Mouse (Mus musculus) natural killer cell, adult 2 months (primary cell): ENCODE data around the gene Krt12.

Experiments used
- DNase-seq, 2 experiments: peaks; one replicate each; pipeline ENCODE4 v3.0.0; 2022; ENCODE audit warnings: low spot score in 2 of 2

Gene Krt12

DNA sequence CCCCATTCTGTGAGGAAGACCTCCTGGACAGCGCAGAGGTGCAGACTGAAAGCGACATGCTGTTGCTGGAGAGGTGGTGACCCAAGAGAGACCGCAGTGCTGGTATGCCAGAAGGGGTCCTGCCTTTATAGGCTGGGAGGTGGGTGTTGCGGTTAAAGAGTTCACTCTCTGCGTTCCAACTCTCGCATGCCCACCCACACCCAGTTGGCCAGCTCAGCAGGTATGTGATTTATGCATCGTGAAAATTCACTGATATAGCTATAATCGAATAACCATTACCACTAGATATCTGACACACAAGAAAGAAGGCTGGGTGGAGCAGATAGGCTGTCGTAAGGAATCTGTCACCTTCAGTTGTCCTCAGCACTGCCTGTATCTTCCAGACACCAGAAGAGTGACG is at the start of gene Krt12:
Gene Krt12, minus strand, starts transcription at position 101 of the 400 bp plus-strand sequence.
- DNase-seq: no peak

DNA sequence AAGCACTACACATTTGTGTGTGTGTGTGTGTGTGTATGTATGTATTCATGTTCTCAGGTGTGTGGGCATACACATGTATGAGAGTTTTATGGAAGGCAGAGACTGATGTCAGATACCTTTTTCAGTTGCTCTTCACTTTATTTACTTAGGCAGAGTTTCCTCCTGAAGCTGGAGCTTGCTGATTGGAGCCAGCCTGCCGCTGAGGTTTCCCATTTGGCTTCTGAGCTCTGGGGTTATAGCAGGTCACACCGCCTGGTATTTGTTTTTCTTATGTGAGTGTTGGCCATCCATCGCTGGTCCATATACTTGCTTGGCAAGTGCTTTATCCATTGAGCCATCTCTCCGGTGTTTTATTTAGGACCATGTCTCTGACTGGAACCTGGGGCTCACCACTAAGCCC is 47.2 kb upstream of the Krt12 start:
- DNase-seq: no peak

DNA sequence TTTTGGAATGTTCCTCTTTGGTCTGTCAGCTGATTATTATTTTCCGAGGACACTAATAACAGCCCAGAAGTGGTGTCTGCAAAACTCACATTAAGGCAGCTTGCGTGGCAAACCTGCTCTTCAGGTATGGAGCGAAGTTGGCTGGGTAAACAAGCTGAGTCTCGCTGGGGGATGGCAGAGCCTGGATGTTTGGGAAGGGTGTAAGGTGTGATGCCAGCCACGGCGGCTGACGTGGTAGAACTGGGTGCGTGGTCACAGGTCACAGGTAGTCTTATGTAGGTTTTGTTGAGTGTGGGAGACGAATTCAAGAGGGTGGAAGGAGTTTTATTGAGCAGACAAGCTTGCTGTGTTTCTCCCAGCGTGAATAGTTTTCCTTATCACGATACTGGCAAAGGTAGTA is 46.5 kb upstream of the Krt12 start:
- DNase-seq: no peak

DNA sequence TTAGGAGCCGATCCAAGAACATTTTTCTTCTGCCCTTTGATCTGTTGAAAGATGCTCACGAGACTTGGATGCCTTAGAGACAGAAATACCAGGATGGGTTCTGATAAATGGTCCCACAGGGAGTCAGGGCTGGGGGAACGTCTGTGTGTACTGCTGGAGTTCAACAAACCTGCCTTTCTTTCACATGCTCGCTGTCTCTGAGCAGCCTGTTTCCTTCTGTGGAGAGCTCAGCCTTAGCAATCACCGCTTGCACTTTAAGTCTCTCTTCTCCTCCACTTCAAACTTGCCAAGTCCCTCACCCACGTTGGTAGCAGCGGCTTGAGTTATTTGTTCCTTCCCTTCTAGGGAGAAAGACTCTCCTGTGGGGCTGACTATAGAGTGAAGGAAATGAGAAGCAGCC is 44.3 kb upstream of the Krt12 start:
- DNase-seq: no peak

DNA sequence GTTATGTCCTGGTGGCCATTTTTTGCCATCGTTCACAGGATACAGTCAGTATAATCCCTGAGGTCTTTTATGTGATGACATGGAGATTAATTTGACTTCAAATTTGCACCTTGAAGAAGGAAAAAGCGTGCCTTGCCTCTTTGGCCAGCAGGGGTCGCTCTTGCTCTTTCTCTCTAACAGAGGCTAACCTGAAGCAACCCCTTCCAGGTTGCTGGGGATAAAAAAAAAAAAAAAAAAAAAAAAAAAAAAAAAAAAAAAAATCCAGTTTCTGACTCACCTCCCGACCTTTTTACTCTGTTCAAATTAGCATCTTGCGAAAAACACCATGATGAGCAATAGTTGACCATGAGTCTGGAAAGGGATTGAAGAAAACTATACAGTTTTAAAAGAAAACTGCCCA is 42.8 kb upstream of the Krt12 start:
- peak; percentile 22 to 51 for DNase-seq

DNA sequence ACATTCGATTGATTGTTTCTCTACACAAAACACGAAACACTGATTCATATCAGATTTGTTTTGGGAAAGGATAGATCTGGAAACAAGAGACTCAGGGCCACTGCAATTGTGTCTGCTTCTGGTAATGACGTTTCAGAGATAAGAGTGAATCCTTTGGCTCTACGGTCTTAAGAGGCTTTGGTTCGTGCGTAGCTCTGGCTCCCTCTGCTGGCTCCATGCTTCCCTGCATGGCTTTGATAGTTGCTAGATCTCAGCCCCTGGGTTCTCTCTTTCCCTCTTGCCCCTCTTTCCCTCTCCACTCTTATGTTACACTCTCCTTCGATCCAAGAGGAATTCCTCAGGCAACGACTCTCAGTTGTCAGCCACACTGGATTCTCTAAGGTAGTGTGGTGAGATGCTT is 41.1 kb upstream of the Krt12 start:
- peak in 1 of 2 experiments; percentile 28 for DNase-seq

DNA sequence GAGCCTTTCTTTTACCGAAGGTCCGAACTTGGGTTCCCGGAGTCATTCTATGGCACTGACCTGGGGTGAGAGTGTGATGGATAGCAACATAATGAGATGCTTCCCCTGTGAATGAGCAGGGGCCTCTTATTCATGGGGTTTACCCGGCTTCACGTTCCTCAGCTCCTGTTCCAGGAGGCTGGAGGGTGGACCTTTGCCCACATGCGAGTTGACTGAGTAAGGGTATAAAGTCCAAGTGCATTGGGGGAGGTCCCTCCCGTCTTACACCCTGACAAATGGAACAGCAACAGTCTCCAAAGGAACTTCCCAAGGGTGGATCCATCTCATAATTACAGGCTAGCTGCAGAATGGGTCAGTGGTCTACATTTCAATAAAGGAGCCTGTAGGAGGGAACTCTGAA is 39.7 kb upstream of the Krt12 start:
- no peak for DNase-seq

DNA sequence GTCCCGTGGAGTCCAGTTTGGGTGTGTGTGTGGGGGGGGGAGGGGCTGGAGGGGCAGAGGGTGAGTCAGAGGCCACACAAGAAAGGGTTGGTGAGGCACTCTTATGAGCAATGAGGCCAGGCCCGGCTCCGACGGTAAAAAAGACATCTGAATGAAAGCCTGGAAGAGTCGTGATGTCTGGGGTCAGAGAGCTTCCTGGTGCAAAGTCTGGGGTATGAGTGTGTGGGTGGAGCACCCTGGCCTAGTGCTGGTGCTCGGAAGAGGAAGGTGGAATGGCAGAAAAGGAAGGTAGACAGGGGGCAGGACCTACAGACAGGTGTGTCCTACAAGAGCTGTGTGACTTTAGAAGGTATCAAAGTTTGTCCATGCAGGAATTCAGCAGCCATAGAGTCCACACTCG is 36.8 kb upstream of the Krt12 start:
- no peak for DNase-seq

DNA sequence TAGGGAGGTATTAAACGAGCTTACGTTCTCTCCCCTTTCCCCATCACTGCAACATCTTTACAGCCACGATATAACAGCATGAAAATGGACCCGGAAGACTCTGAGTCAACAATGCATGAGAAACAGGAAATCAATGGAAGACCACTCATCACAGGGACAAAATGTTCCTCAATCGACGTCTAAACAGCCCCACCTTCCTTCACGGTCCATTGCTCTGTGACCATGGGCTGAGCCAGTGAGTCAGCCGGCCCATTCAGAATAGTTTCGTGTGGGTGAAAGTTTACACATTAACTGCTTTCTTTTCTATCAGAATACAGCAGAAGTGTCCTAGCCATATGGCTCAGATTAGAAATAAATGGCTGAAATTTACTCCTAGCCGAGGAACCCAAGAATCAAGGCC is 32.7 kb upstream of the Krt12 start:
- no peak for DNase-seq

DNA sequence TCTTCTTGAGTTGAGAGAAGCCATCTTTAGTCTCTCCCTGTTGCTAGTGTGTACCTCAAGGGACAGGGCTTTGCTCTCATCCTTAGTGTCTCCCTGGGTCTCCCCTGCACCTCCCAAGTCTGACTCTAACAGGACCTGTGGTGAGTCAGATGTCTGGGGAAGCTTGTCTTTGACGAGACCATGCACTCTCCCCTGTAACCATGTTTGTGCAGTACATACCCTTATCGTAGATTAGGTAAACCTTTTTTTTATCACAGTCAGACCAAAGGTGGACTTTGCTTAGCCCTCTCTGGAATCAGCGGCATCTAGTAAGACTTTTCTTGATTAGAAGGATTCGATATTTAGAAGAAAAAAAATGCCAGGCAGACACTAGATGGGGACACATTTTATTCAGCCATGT is 32.0 kb upstream of the Krt12 start:
- DNase-seq: no peak

DNA sequence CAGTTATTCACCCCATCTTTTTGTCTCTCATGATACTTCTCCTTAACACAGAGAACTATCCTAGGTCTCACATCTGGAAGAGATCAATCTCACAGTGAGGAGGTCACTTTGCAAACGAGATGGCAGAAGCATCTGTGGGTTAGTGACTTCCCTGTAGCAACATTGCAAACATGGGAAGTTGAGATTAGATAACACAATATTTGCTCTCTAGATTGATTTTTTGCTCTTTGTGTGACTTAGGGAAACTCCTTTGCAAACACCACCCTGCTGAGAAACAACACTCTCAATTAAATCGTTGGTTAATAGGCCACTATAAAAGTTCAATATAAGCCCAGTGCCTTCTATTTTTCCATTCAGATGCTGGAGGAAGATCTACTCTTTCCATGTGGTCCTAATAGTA is 26.7 kb upstream of the Krt12 start:
- DNase-seq: no peak

DNA sequence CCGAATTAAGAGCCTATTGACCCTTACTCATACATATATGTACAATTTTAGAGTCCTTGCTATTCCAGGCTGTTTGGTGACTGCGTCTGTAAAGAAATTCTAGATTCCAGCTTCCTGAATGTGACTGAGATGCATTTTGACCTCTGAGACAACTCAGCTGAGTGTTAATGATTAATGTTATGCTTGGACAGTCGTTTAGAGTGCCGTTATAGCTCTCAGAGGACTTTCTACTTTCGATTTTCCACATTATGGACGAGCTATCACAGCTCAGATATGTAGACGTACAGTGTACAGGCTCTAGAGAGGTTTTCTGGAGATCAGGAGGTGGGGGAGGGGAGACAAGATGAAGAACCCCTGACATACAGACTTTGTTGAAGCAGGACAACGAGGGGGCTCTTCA is 19.2 kb upstream of the Krt12 start:
- DNase-seq: no peak

DNA sequence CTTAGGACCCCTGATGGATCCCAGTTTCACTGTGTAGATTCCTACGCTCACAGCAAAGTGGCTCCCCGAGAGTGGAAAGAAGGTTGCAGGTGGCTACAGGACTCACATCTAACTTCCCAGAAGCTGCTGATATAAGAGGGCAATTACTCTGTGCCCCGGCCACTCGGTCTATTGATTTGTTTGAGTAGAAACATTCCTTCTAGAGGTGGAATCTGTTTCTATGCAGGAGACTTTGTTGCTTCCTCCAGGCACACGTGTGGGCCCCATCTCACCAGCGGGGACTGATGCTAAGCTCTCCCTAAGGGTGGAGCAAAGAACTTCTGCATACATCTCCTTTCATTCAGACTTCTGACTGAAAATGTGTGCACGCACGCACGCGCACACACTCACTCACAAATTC is 17.4 kb upstream of the Krt12 start:
- DNase-seq: no peak

DNA sequence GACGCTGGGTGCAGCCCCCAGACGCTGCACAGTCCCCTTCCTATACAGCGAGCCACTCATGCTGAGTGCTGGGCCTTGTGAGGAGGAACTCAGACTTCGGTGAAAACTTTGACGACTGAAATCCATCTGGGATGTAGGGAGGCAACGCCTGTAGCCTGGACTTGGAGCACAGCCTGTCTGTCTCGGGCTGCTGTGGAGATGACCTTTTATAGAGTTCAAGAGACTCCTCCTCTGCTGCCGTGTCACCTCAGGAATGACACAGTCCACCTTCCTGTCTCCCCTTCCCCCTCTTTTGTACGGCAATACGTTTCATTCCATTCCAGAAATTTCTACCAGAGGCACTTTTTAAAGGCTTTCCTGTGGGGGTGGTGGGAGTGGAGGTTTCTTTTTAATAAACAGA is 15.9 kb upstream of the Krt12 start, which contains the start of gene Krt20:
Gene Krt20, minus strand, starts transcription at position 179 of the 400 bp plus-strand sequence.
- no peak for DNase-seq

DNA sequence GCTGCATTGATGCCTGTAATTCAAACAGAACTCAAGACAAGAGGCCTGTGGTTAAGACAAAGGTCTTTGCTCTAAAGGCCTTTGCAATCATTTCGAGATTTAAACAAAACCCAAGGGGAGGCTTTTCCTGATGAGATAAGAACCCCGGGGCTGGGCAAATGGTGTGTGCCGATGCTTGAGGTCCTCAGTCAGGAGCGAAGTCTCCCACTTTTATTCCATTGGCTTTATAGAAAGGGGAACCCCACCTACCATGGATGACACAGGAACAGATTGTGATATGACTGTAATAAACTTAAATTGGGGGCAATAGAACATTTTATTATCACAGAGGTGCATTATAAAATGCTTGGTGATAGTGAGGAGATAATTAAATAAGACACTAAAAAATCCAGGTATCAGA is 14.6 kb upstream of the Krt12 start:
- no peak for DNase-seq

DNA sequence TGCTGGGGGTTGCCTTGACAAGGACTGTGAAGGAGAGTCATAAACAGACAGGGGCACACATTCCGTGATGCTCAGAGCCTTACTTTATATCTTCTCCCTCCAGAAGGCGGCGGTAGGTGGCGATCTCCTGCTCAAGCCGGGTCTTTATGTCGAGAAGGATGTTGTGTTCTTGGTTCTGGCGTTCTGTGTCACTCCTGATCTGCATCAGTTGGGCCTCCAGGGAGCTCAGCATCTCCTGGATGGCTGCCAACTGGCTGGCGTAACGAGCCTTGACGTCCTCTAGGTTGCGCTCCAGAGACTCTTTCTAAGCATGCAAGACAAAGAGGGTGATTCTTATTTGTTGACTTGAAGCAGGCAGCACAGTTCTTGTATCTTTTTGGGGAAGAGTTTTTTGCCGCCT is 8.6 kb upstream of the Krt12 start:
- DNase-seq: no peak

DNA sequence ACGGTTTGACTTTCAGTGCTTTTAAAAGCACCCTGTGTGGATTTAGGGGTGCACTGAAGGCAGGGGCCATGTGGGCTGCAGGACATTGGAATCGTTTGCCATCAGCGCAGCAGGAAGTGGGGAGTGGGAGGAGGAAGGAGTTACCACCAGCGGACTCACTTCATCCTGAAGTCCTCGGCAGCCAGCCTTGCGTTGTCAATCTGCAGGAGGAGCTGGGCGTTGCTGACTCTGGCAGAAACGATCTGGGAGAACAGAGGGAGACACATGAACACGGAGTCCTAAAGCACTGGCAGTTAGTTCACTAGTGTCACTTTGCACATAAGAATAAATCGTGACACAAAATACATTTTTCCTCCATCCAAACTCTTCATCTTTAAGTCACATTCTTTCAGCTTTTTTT is 1.5 kb downstream of the Krt12 start:
- DNase-seq: no peak

DNA sequence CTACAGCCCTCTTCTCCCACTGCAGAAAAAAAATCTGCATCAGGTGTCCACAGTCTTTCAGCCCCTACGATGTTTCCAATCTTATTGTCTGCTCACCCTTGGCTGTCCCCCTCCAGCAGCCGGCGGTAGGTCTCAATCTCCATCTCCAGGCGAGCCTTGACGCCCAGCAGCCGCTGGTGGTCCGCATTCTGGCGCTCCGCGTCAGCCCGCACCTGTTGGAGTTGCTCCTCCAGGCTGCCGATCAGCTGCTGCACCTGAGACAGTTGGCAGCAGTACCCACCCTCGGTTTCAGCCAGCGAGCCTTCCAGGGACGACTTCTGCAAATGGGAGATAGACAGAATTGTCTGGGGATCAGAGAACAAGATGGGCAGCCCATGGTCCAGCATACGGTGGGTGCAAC is 4.2 kb downstream of the Krt12 start:
- no peak for DNase-seq

DNA sequence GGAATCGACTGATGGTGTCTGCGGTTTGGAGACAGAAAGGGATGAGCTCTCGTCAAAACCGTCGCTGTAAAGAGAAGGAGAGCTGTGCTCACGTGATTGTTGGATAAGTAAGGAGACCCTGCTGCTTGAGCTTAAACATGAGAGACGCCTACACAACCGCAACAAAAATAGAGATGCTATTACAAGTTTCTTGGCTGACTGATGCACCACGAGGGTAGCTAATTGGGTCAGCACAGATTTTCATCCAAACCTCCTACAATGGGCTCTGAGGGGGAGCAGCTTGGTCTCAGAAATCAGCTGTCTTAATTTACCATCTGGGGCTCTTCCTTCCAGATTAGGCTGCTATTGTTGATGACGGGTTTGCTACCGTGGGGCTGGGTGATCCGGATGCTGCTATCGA is 5.2 kb downstream of the Krt12 start:
- no peak for DNase-seq

DNA sequence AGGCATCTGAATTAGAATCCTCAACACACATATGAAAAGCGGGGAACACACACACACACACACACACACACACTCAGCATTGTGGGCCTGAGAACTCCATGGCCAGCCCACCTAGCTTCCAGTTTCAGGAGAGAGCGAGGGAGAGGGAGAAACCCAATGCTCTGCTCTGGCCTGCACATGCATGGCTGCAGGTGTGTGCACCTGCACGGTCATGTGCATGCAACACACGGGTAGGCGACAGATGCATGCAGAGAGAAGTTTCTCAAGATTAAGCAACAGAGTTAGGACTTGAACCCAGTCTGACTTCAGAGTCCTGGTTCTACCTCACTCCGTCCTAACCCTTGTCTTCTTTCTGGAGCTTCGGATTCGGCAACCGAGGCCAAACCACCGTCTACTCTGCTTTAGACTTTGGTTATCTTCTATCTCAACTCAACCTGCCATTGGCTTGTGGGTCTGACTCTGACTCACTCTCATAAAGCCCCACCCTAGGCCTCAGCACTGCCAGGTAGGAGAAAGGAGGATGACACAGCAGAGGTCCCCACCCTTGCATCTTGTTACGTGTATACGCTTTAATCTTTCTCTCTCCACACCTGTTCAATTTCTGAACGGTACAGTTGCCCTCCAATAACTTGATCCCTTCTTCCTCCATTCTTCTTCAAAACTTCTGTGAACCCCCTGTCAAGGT is 7.5 kb downstream of the Krt12 start:
- no peak for DNase-seq

DNA sequence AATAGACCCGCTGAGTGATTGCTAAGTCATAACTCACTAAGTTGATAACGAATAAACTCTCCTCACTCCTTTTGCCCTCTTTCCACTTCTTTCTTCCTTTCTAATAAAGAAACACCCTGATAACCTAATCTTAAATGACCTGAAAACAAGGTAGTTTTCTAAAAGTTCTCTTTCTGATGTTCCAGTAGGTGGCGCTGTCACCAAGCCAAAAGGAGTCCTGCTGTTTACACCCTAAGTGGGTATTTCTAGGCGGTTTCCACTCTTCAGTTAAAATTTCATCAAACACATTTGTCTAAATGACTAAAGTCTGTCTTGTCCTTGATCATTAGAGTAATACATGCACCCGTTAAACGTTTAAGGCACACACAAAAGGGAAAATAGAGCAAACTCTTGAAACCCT is 8.8 kb downstream of the Krt12 start:
- DNase-seq: no peak

DNA sequence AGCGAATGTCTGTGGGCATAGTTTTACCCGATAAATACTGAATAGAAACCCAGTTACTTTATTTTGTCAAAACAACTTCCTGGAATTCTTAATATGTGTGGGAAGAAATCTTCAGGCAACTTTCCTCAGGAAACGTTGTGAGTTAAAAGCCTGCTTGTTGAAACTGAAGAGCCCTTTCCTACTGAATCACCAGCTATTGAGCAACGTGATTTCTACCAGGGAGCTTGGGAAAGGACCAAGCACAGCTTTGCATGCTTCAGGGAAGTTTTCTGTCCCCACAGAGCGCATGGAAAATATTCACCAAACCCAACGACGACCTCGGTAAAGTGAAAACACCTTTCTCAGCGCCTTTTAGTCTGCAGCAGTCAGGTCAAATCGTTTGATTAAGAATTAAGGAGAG is 15.9 kb downstream of the Krt12 start:
- DNase-seq: no peak

DNA sequence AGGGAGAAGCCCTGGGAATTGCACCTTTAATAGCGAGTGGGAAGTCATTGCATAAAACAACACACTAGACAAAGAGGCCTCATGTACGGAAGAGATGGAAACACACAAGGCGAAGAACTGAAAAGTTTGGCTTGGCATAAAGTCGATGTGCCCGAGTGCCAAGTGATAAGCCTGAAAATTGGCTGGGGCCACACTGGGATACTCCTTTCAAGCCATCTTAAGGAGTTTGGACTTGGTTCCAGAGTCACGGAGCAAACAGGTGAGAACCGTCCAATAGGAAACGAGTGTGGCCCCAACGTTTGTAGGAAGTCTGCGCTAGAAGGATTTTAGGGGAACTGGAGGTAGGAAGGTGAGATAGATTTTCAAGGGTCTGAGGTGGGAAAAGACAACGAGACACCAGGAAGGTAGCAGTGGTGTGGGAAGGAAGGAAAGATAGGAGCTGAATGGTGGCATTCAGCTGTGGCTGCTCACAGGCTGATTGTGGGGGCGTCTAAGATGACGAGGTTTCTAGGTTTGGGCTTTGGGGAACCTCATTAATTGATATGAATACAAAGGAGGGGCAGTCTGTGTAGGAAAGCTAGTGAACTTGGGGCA is 22.0 kb downstream of the Krt12 start:
- DNase-seq: no peak

DNA sequence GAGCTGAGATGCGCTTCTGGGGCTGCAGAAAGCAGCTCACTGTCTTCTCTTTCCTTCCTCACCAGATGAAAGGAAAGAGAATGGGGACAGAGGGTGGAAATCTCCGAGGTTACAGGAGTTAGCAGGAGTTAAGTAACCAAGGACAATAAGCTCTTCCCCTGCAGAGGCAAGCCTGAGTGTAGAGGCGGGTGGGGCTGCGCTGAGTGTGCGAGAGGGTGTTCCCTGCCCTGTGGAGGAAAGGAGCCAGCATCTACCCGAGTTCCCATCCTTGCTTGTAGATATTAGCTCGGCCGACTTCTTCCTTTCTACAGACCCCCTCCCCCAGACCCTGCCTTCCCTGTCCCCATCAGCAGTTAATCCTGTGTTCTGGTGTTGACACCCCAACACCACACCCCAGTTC is 23.2 kb downstream of the Krt12 start:
- no peak for DNase-seq
